Mouse (Mus musculus) naive thymus-derived CD4-positive, alpha-beta T cell, adult 2 months (primary cell): ENCODE measurements around the gene Pold2.
"Not testable (repeated sequence)": the region's sequence is repeated elsewhere in the genome, so short reads cannot be mapped to it uniquely, and the experiment has no call there.

Source experiments
- DNase-seq: peaks from one replicate; pipeline ENCODE4 v3.0.0-alpha.2; 2011; ENCODE audit warnings: low read depth

Pold2 gene

GRCm38 (mm10) chr11:5897839-5898238 is 19.7 kb upstream of the Pold2 start:
- DNase-seq = no peak

- DNase-seq = no peak
Measured at GRCm38 (mm10) chr11:5897230-5897629, 19.1 kb upstream of the Pold2 start.

GRCm38 (mm10) chr11:5893807-5894206 is 15.7 kb upstream of the Pold2 start:
- DNase-seq = no peak

- no peak for DNase-seq
Measured at GRCm38 (mm10) chr11:5892810-5893368, 14.8 kb upstream of the Pold2 start.

GRCm38 (mm10) chr11:5892151-5892591 is 14.1 kb upstream of the Pold2 start:
- no peak for DNase-seq

- not testable (repeated sequence) for DNase-seq
Measured at GRCm38 (mm10) chr11:5888563-5888962, 10.5 kb upstream of the Pold2 start.

GRCm38 (mm10) chr11:5887250-5887649 is 9.2 kb upstream of the Pold2 start:
- DNase-seq = no peak

- DNase-seq = peak; percentile 79
Measured at GRCm38 (mm10) chr11:5886187-5886586, 8.1 kb upstream of the Pold2 start.

- no peak for DNase-seq
Measured at GRCm38 (mm10) chr11:5882518-5882917, 4.4 kb upstream of the Pold2 start.

- peak; percentile 60 for DNase-seq
Measured at GRCm38 (mm10) chr11:5879905-5880304, 1.8 kb upstream of the Pold2 start.

GRCm38 (mm10) chr11:5878661-5879060 is 569 bp upstream of the Pold2 start:
- no peak for DNase-seq

- DNase-seq = no peak
Measured at GRCm38 (mm10) chr11:5877421-5877820, 671 bp downstream of the Pold2 start.

- DNase-seq = no peak
Measured at GRCm38 (mm10) chr11:5873192-5873591, 4.9 kb downstream of the Pold2 start.

GRCm38 (mm10) chr11:5872707-5873106 is 5.4 kb downstream of the Pold2 start:
- DNase-seq = no peak

GRCm38 (mm10) chr11:5870069-5870468 is 8.0 kb downstream of the Pold2 start:
- no peak for DNase-seq

- no peak for DNase-seq
Measured at GRCm38 (mm10) chr11:5869331-5869730, 8.8 kb downstream of the Pold2 start.

- DNase-seq = no peak
Measured at GRCm38 (mm10) chr11:5868324-5868723, 9.8 kb downstream of the Pold2 start.

- DNase-seq = no peak
Measured at GRCm38 (mm10) chr11:5867196-5867595, 10.9 kb downstream of the Pold2 start.

GRCm38 (mm10) chr11:5862394-5863105 is 15.5 kb downstream of the Pold2 start:
- DNase-seq = no peak

- no peak for DNase-seq
Measured at GRCm38 (mm10) chr11:5861678-5862393, 16.3 kb downstream of the Pold2 start, which contains the start of gene Aebp1. TSS of gene Aebp1 (plus strand) at chr11:5861947.

- DNase-seq = no peak
Measured at GRCm38 (mm10) chr11:5860639-5861038, 17.5 kb downstream of the Pold2 start.

- no peak for DNase-seq
Measured at GRCm38 (mm10) chr11:5859883-5860550, 18.1 kb downstream of the Pold2 start.

- DNase-seq = peak; percentile 38
Measured at GRCm38 (mm10) chr11:5858723-5859122, 19.4 kb downstream of the Pold2 start.
